Mouse (Mus musculus) bone marrow, adult 2 months (tissue): ENCODE results near the gene Cisd3. TPM values are rescaled to one million over a fixed set of nuclear protein-coding genes. Genes with fewer than 3 reads are reported as not detected.
A peak's percentile ranks its signal among the peaks of the same experiment; 100 is the strongest.

Experiments
- H3K27ac ChIP-seq: fragments of 200-500 bp; 2 replicates; pipeline ENCODE4 v1.5.1; 2012; ENCODE audit warnings: low read depth, mild to moderate bottlenecking, control low read depth, inconsistent platforms, low read length; ENCODE audit not compliant: control insufficient read depth, poor library complexity, insufficient read depth
- H3K4me1 ChIP-seq: fragments of 200-500 bp; 2 replicates; pipeline ENCODE4 v1.6.1; 2011; ENCODE audit warnings: low read length; ENCODE audit not compliant: control insufficient read depth, insufficient read depth
- H3K4me3 ChIP-seq: fragments of 200-500 bp; replicated peaks from 2 replicates; pipeline ENCODE3; 2011; ENCODE audit warnings: mild to moderate bottlenecking, low read depth, low read length, control low read depth; ENCODE audit not compliant: control insufficient read depth
- CTCF ChIP-seq: fragments of 200-500 bp; IDR thresholded peaks from 2 replicates; pipeline ENCODE4 v1.5.1; 2011; ENCODE audit warnings: low read length, control low read depth; ENCODE audit not compliant: control insufficient read depth, insufficient read depth
- POLR2A ChIP-seq: fragments of 200-500 bp; IDR thresholded peaks from 2 replicates; pipeline ENCODE4 v1.6.1; 2011; ENCODE audit warnings: low read depth, mild to moderate bottlenecking, control low read depth, low read length, borderline replicate concordance; ENCODE audit not compliant: control insufficient read depth
- whole genome bisulfite sequencing: fragments of 180-500 bp; shearing (Covaris S2); methylation state at CpG from one replicate; pipeline ENCODE4 v1.1.7; 2018; 5-methylcytosine and 5-hydroxymethylcytosine counted together
- polyA plus RNA-seq: library from polyadenylated mRNA; stranded (reverse); fragments of >200 nt; gene quantifications from 2 replicates; pipeline ENCODE4 v1.2.4, GENCODE M21; 2011; ENCODE audit warnings: low replicate concordance; ENCODE audit not compliant: missing spikeins, insufficient read depth, insufficient read length

The Cisd3 gene
- polyA plus RNA-seq, 1 experiment: 76.0 TPM

- H3K4me3 ChIP-seq: no peak overlapping the region
- WGBS: 70% methylated on average over 14 of the region's 14 CpGs
- H3K4me1 ChIP-seq: no peaks in the 10 kb centered on the region; the same call in 1 of the 2 replicates
- TF ChIP-seq POLR2A: no peak
- TF ChIP-seq CTCF: no peak
- no peak overlapping the region for H3K27ac ChIP-seq
These were observed 12.4 kb downstream of the Cisd3 start for GRCm38 (mm10) chr11:97697891-97698529.

GRCm38 (mm10) chr11:97698741-97699611, 13.3 kb downstream of the Cisd3 start:
- TF ChIP-seq POLR2A: no peak
- TF ChIP-seq CTCF: no peak
- H3K4me1 ChIP-seq: peaks cover 1% of the 10 kb centered on the region
- 1% methylated on average over 63 of the region's 63 CpGs for WGBS

GRCm38 (mm10) chr11:97699626-97700002, 14.0 kb downstream of the Cisd3 start:
- WGBS: 0% methylated on average over 6 of the region's 9 CpGs
- peak overlapping the region; percentile 30; the same call in 1 of the 2 replicates for H3K27ac ChIP-seq
- TF ChIP-seq CTCF (no peak), POLR2A (no peak)
- H3K4me1 ChIP-seq: peaks cover 1% of the 10 kb centered on the region
- H3K4me3 ChIP-seq: peak overlapping the region; percentile 69

More at GRCm38 (mm10) chr11:97698741-97699611, 13.3 kb downstream of the Cisd3 start:
- Histone ChIP-seq H3K27ac (no peak overlapping the region), H3K4me3 (peak overlapping the region; percentile 37)

- WGBS: under 1% methylated on average over 85 of the region's 85 CpGs
- peaks cover 1% of the 10 kb centered on the region for H3K4me1 ChIP-seq
- peak within 1 kb of the TSS; percentile 69 for H3K4me3 ChIP-seq
- TF ChIP-seq CTCF (no peak), POLR2A (no peak)
- H3K27ac ChIP-seq: peak within 1 kb of the TSS; percentile 30; the same call in 1 of the 2 replicates
These were observed 14.5 kb downstream of the Cisd3 start, which contains the start of gene Pcgf2 for GRCm38 (mm10) chr11:97700003-97700745. Gene Pcgf2, minus strand, starts transcription at chr11:97700497.

GRCm38 (mm10) chr11:97700746-97701580, 15.3 kb downstream of the Cisd3 start:
- no peak overlapping the region for H3K27ac ChIP-seq
- H3K4me1 ChIP-seq: peaks cover 1% of the 10 kb centered on the region
- no peak for TF ChIP-seq POLR2A
- no peak for TF ChIP-seq CTCF

GRCm38 (mm10) chr11:97701581-97702392, 16.2 kb downstream of the Cisd3 start:
- Histone ChIP-seq H3K4me3 (no peak overlapping the region), H3K4me1 (peaks cover 1% of the 10 kb centered on the region), H3K27ac (no peak overlapping the region)
- TF ChIP-seq POLR2A: no peak
- TF ChIP-seq CTCF: no peak
- 35% methylated on average over 15 of the region's 15 CpGs for WGBS

More at GRCm38 (mm10) chr11:97700746-97701580, 15.3 kb downstream of the Cisd3 start:
- H3K4me3 ChIP-seq: peak overlapping the region; percentile 69
- 20% methylated on average over 30 of the region's 30 CpGs for WGBS

GRCm38 (mm10) chr11:97702393-97702745, 16.7 kb downstream of the Cisd3 start:
- under 1% methylated on average over 24 of the region's 24 CpGs for WGBS
- no peak for TF ChIP-seq CTCF
- TF ChIP-seq POLR2A: no peak
- H3K4me3 ChIP-seq: peak overlapping the region; percentile 96
- H3K4me1 ChIP-seq: peaks cover 1% of the 10 kb centered on the region
- peak overlapping the region; percentile 70 for H3K27ac ChIP-seq
